Mouse (Mus musculus): ENCODE results near the gene Mbnl1. TPM values are rescaled to one million over a fixed set of nuclear protein-coding genes. Genes with fewer than 3 reads are reported as not detected.
A peak's percentile ranks its signal among the peaks of the same experiment; 100 is the strongest.

Mbnl1 gene
- polyA plus RNA-seq, 1 experiment from 2014 or later = 113 TPM

DNA sequence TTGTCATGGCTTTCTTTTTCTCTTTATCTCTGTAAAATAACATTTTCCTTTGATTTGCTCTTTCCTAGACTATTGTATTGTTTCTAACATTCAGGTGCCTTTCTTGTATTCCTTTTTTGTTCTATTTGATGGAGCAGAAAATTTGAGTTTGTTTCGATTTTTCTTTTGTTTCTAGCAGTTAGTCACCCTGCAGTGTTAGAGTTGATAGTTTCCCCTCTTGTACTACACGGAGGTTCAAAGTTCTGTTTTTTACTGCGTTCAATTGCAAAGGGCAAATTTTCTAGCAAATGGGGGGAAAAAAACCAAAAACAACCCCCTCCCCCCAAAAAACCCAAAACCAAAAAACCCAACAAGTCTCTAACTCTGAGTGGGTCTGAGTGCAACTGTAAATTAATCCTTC is 26.0 kb downstream of the Mbnl1 start:
- DNase-seq (ENCODE audit: low spot score) (no peak), ATAC-seq (ENCODE audit: low read depth) (no peak)
- H3K4me2 ChIP-seq (ENCODE audit: low read depth, low read length) = no peak overlapping the region
- no peaks in the 10 kb centered on the region for H3K9me3 ChIP-seq (ENCODE audit: control insufficient read depth, low read length)
- no peaks in the 10 kb centered on the region for H3K27me3 ChIP-seq (replicated peaks; ENCODE audit: control insufficient read depth, insufficient read depth, low read length)
- no peak overlapping the region for H3K9ac ChIP-seq (ENCODE audit: low read depth, low read length)
- WGBS = 80% methylated on average over 3 of the region's 3 CpGs
- H3K27ac ChIP-seq (replicated peaks; ENCODE audit: low read depth, low read length) = no peak overlapping the region
- peaks cover 22% of the 10 kb centered on the region for H3K4me1 ChIP-seq (ENCODE audit: control insufficient read depth, insufficient read depth, low read length)
- H3K4me3 ChIP-seq (ENCODE audit: low read depth, low read length) = no peak overlapping the region
- no peaks in the 10 kb centered on the region for H3K36me3 ChIP-seq (ENCODE audit: control insufficient read depth, insufficient read depth, low read length)

DNA sequence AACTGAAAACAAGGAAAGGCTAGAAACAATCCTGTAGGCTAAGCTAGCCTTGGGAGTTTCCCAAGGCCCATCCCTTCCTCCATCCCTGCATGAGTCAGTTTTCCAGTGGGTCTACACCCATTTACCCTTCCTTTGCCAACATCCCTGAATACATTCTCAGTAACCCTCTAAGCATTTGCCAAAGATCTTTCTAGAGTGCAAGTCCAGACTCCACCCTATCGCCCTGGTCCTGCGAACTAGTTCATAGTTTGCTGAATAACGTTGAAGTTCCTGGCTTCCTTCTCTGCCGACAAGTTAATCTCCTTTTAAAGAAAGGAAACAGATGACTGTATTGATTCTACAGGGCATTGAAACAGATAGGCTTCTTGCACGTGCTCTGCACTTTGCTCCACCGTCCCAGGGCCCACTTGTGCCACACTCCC is 26.5 kb downstream of the Mbnl1 start:
- Histone ChIP-seq H3K4me1 (ENCODE audit: control insufficient read depth, insufficient read depth, low read length) (peaks cover 25% of the 10 kb centered on the region), H3K9ac (ENCODE audit: low read depth, low read length) (no peak overlapping the region), H3K9me3 (ENCODE audit: control insufficient read depth, low read length) (no peaks in the 10 kb centered on the region), H3K36me3 (ENCODE audit: control insufficient read depth, insufficient read depth, low read length) (no peaks in the 10 kb centered on the region), H3K4me3 (ENCODE audit: low read depth, low read length) (no peak overlapping the region), H3K4me2 (ENCODE audit: low read depth, low read length) (peak overlapping the region; percentile 78; the same call in 1 of the 2 replicates), H3K27me3 (replicated peaks; ENCODE audit: control insufficient read depth, insufficient read depth, low read length) (no peaks in the 10 kb centered on the region), H3K27ac (replicated peaks; ENCODE audit: low read depth, low read length) (no peak overlapping the region)
- WGBS = 58% methylated on average over 6 of the region's 6 CpGs
- DNase-seq (ENCODE audit: low spot score) (no peak), ATAC-seq (ENCODE audit: low read depth) (no peak)

DNA sequence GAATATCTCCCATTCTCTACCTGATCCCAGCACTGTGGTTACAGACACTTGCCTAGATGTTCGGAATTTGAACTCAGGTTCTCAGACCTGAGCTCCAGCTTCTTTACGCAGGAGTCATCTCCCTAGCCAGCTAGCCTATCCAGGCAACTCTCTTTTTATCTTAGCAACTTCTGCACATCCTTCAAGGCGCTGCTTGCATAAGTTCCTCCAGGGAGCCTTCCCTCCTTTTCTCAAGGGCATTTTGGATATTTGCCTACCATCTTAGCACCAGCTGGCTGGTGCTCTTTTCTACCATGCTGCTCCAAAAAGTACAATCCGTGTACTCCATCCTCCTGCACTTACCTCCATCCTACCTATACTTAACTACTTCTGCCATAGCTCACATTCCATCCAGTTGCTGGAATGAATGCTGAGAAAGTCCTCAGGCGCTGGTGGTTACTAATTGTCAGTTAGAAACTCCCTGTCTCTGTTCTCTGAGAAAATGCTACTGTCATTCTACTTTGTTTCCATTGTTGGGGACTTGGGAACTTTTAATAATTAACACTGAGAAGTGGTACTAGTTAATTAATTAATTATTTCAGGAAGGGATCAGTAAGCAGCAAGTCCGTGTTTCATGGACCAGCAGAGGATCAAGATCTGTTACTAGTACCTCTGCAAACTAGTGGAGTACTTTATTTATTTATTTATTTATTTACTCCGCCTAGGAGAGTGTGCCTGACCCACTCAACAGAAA is 27.3 kb downstream of the Mbnl1 start:
- H3K4me1 ChIP-seq (ENCODE audit: control insufficient read depth, insufficient read depth, low read length) = peaks cover 32% of the 10 kb centered on the region
- H3K36me3 ChIP-seq (ENCODE audit: control insufficient read depth, insufficient read depth, low read length) = no peaks in the 10 kb centered on the region
- no peaks in the 10 kb centered on the region for H3K9me3 ChIP-seq (ENCODE audit: control insufficient read depth, low read length)
- DNase-seq (ENCODE audit: low spot score) (peak; percentile 42), ATAC-seq (ENCODE audit: low read depth) (no peak)
- no peaks in the 10 kb centered on the region for H3K27me3 ChIP-seq (replicated peaks; ENCODE audit: control insufficient read depth, insufficient read depth, low read length)
- H3K9ac ChIP-seq (ENCODE audit: low read depth, low read length) = peak overlapping the region; percentile 95
- 47% methylated on average over 7 of the region's 7 CpGs for WGBS
- H3K27ac ChIP-seq (replicated peaks; ENCODE audit: low read depth, low read length) = peak overlapping the region; percentile 97; the same call in 1 of the 2 replicates
- peak overlapping the region; percentile 78 for H3K4me2 ChIP-seq (ENCODE audit: low read depth, low read length)
- peak overlapping the region; percentile 93 for H3K4me3 ChIP-seq (ENCODE audit: low read depth, low read length)

DNA sequence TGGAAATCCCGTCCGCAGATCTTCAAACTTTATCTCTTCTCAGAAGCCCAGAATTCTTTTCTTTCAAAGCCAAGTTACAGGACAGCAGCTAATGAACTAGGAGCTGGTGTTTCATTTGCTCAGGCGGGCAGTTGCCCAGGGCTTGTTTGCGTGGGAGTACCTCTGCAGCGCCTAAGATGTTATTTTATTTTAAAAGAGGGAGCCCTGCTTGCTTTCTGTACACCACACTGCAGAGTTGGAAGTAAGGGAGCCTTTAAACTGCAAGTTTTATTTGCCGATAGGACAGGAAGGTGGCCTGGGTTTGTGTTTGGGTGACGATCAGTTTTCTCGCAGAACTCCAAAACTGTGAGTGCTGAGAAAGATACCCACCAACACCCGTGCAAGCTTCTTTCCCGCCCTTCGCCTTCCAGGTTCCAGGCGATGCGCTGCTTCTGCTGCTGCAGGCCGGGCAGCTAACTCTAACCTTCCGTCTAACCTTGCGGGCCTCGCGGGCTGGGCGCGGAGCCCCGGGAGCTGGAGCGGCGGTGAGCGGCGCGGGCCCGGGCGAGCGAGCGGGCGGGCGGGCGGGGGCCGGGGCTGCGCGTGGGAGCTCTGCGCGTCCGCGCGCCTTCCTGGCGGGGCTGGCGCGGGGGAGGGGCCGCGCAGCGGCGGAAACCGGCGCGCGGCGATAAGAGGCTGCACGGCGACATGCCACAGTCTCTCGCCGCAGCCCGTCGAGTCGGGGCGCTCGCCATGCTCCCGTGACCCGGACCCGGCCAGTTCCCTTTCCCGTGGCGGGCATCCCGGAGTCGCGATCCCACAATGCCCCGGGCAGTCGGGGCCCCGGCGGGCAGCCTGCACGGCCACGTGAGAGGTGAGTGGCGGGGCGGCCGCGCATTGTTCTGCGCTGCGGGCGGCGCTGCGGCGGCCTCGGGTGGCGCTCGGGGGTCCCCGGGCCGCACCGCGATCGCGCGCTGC is 28.2 kb downstream of the Mbnl1 start:
- no peaks in the 10 kb centered on the region for H3K36me3 ChIP-seq (ENCODE audit: control insufficient read depth, insufficient read depth, low read length)
- peak overlapping the region; percentile 97 for H3K27ac ChIP-seq (replicated peaks; ENCODE audit: low read depth, low read length)
- ATAC-seq (ENCODE audit: low read depth) = peak; percentile 87
- peak overlapping the region; percentile 78 for H3K4me2 ChIP-seq (ENCODE audit: low read depth, low read length)
- 2% methylated on average over 21 of the region's 96 CpGs for WGBS
- DNase-seq (ENCODE audit: low spot score) = peak; percentile 73
- H3K9ac ChIP-seq (ENCODE audit: low read depth, low read length) = peak overlapping the region; percentile 95
- peak overlapping the region; percentile 93 for H3K4me3 ChIP-seq (ENCODE audit: low read depth, low read length)
- no peaks in the 10 kb centered on the region for H3K27me3 ChIP-seq (replicated peaks; ENCODE audit: control insufficient read depth, insufficient read depth, low read length)
- no peaks in the 10 kb centered on the region for H3K9me3 ChIP-seq (ENCODE audit: control insufficient read depth, low read length)
- peaks cover 35% of the 10 kb centered on the region for H3K4me1 ChIP-seq (ENCODE audit: control insufficient read depth, insufficient read depth, low read length)

DNA sequence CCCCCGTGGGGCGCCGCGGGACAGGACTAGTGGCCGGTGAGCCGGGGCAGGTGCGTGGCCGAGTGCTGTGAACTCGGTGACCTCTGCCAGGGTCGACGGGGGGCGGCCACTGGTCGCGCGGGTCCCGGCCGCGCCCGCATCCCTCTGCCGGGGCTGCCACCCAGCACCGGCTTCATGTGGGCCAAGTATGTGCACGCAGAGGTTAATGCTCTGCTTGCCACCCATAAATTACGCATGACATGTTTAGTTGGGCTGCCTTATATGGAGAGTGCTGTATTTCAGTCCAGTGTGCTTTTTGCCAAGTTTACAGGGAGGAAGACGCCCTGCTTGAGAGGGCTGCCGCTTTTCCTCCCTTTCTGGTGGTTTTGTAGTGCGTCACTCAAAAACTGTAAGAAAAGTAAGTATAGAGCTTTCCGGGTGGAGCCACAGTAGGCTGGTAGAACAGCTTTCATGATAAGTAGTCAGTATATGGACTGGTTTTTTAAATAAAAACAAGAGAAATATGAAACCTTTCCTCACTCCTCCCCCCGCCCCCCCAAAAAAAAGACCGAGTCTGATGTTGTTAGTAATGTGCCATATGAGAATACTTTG is 29.0 kb downstream of the Mbnl1 start:
- Histone ChIP-seq H3K27me3 (replicated peaks; ENCODE audit: control insufficient read depth, insufficient read depth, low read length) (no peaks in the 10 kb centered on the region), H3K4me1 (ENCODE audit: control insufficient read depth, insufficient read depth, low read length) (peaks cover 35% of the 10 kb centered on the region), H3K9ac (ENCODE audit: low read depth, low read length) (peak overlapping the region; percentile 95), H3K27ac (replicated peaks; ENCODE audit: low read depth, low read length) (peak overlapping the region; percentile 97), H3K36me3 (ENCODE audit: control insufficient read depth, insufficient read depth, low read length) (no peaks in the 10 kb centered on the region), H3K4me2 (ENCODE audit: low read depth, low read length) (peak overlapping the region; percentile 78), H3K9me3 (ENCODE audit: control insufficient read depth, low read length) (no peaks in the 10 kb centered on the region), H3K4me3 (ENCODE audit: low read depth, low read length) (peak overlapping the region; percentile 93)
- DNase-seq (ENCODE audit: low spot score) = peak; percentile 93
- 0% methylated on average over 24 of the region's 29 CpGs for WGBS
- peak; percentile 83 for ATAC-seq (ENCODE audit: low read depth)

DNA sequence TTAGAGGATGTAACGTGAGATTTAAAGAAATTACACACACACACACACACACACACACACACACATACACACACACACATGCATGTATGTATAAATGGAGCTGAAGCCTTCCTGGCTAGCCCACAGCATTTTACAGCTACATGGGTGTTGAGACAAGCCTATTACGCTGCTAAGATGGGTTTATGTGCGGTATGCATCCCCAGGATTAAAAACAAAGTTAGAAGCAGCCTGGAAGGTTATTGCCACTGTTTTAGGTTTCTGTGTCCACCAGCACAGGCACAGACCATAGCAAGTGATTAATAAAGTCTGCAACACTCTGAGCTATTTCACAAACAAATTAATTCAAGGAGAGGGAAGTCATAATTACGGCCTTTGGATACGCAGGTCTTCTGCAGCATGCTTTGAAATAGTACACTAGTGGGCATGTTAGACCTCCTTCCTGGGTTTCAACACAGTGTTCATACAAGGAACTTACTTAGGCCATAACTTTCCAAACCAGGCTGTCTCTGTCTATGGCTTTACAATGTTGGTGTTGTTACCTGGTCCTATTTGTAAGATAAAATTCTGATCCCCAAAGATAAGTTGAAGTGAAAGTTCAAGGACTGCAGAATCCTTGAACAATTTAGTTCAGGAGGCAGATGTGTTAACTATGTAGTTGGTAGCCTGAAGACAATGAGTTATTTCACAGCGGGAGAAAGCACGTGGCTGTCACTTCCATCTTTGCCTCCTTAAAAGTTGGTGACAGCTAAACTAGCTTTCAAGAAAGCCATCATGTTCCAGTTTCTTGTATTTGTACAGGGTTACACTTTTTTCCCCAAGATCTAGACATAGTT is 29.7 kb downstream of the Mbnl1 start:
- H3K9ac ChIP-seq (ENCODE audit: low read depth, low read length) = peak overlapping the region; percentile 95
- ATAC-seq (ENCODE audit: low read depth) = no peak
- H3K27me3 ChIP-seq (replicated peaks; ENCODE audit: control insufficient read depth, insufficient read depth, low read length) = no peaks in the 10 kb centered on the region
- H3K27ac ChIP-seq (replicated peaks; ENCODE audit: low read depth, low read length) = peak overlapping the region; percentile 97
- peak; percentile 48 for DNase-seq (ENCODE audit: low spot score)
- H3K36me3 ChIP-seq (ENCODE audit: control insufficient read depth, insufficient read depth, low read length) = no peaks in the 10 kb centered on the region
- peaks cover 35% of the 10 kb centered on the region for H3K4me1 ChIP-seq (ENCODE audit: control insufficient read depth, insufficient read depth, low read length)
- no peaks in the 10 kb centered on the region for H3K9me3 ChIP-seq (ENCODE audit: control insufficient read depth, low read length)
- WGBS = 8% methylated on average over 7 of the region's 7 CpGs
- peak overlapping the region; percentile 78 for H3K4me2 ChIP-seq (ENCODE audit: low read depth, low read length)
- H3K4me3 ChIP-seq (ENCODE audit: low read depth, low read length) = peak overlapping the region; percentile 93

DNA sequence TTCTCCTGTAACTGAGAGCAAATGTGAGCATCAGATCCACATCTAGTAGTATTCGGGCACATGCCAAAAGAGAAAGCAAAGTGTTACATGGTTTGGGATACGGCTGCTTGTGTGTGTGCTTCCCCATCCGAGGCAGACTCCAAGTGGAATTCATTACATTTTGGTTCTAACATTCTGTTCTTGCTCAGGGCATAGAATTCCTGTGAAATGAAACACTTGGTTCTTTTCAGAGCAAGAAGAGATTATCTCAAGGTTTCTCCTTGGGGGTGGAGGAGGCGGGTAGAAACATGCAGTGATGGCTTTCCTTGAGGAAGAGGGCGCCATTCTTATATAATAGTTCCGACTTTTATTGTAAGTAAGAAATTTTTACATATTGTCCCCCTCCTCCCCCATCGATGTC is 30.6 kb downstream of the Mbnl1 start:
- WGBS = 33% methylated on average over 7 of the region's 7 CpGs
- Histone ChIP-seq H3K4me2 (ENCODE audit: low read depth, low read length) (peak overlapping the region; percentile 78), H3K4me1 (ENCODE audit: control insufficient read depth, insufficient read depth, low read length) (peaks cover 35% of the 10 kb centered on the region), H3K9me3 (ENCODE audit: control insufficient read depth, low read length) (no peaks in the 10 kb centered on the region), H3K9ac (ENCODE audit: low read depth, low read length) (no peak overlapping the region), H3K36me3 (ENCODE audit: control insufficient read depth, insufficient read depth, low read length) (no peaks in the 10 kb centered on the region), H3K27ac (replicated peaks; ENCODE audit: low read depth, low read length) (peak overlapping the region; percentile 97), H3K27me3 (replicated peaks; ENCODE audit: control insufficient read depth, insufficient read depth, low read length) (no peaks in the 10 kb centered on the region), H3K4me3 (ENCODE audit: low read depth, low read length) (peak overlapping the region; percentile 93)
- ATAC-seq (ENCODE audit: low read depth) (no peak), DNase-seq (ENCODE audit: low spot score) (peak; percentile 54)
